Mouse (Mus musculus) macrophage (primary cell): Measurements from ENCODE around the gene Plaa. TPM values are rescaled to one million over a fixed set of nuclear protein-coding genes. Genes with fewer than 3 reads are reported as not detected.
"Not testable (repeated sequence)": the region's sequence is repeated elsewhere in the genome, so short reads cannot be mapped to it uniquely, and the experiment has no call there.

Source experiments
- H3K27ac ChIP-seq: fragments of 350-480 bp; formaldehyde crosslinking; 2 replicates; pipeline ENCODE4 v1.9.0; 2021
- H3K36me3 ChIP-seq: fragments of 350-480 bp; formaldehyde crosslinking; 2 replicates; pipeline ENCODE4 v1.9.0; 2021; ENCODE audit errors: inconsistent target
- H3K4me3 ChIP-seq: fragments of 350-480 bp; formaldehyde crosslinking; 2 replicates; pipeline ENCODE4 v1.9.0; 2021; ENCODE audit errors: inconsistent target
- H3K79me2 ChIP-seq: fragments of 350-480 bp; formaldehyde crosslinking; 2 replicates; pipeline ENCODE4 v1.9.0; 2021; ENCODE audit errors: inconsistent target
- WGBS: methylation state at CpG from one replicate; pipeline ENCODE4 v1.1.7; 2026; ENCODE audit warnings: inconsistent platforms; ENCODE audit not compliant: missing documents; 5-methylcytosine and 5-hydroxymethylcytosine counted together
- polyA plus RNA-seq: library from polyadenylated mRNA; stranded (reverse); fragments of 250-400 nt; gene quantifications from 3 replicates; pipeline ENCODE4 v1.2.4, GENCODE M21; 2018; ENCODE audit warnings: inconsistent platforms
- total RNA-seq, 78 experiments: library from RNA; depleted of rRNA; stranded (reverse); fragments of 250-400 nt; gene quantifications; 1 replicate in 9 of 78; 2 replicates in 24 of 78; 3 replicates in 43 of 78; 4 replicates in 2 of 78; pipeline ENCODE4 v1.2.4; 2018; ENCODE audit warnings: inconsistent platforms in 56 of 78

Plaa gene
- 10 to 100 TPM; 22.1 to 96.7 (median 73.0) TPM for total RNA-seq (2018; cell fraction: chromatin; rRNA removed)
- 10 to 100 TPM; 42.8 to 63.0 (median 53.8) TPM for total RNA-seq (2018; cell fraction: cytosol; rRNA removed)
- 100 to 1,000 TPM in 2 of 26 experiments, 10 to 100 TPM in 24; 29.1 to 106 (median 60.2) TPM for total RNA-seq (2018; cell fraction: nucleus; rRNA removed)
- 42.0 to 64.1 TPM (median 59.3 TPM) in 3 replicates for polyA plus RNA-seq

DNA sequence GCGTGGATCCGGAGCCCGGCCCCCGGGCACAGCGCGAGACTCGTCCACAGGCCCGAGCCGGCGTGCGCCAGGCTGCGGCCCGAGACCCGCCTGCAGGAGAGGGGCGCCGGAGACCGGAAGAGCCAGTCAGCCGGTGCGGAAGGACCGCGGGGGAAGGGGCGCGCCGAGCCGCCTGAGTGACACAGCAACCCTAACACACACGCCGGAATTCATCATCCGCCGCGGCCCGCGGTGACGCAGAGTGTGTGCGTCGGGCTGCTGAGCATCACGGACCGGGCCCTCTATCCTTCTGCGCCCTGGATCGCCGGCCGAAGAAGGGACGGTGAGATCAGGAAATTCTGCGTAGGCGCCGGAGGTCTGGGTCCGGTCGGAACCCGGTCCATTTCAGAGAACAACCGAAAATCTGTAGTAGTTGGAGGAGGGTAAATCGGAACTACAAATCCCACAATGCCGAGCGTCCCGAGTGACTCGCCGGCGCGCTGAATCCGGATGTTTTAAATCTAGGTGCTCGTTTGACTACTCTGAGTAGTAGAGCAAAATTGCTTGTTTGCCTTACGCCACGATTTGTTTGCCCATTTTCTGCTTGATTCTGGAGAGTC lies at the start of gene Plaa:
TSS of gene Plaa (minus strand) at position 214 of the 599 bp plus-strand sequence.
- peak within 1 kb of the TSS; percentile 62 for H3K27ac ChIP-seq
- H3K79me2 ChIP-seq: peaks cover 47% of the 10 kb centered on the region
- no peaks in the 10 kb centered on the region for H3K36me3 ChIP-seq
- peak within 1 kb of the TSS; percentile 82 for H3K4me3 ChIP-seq
- under 1% methylated on average over 51 of the region's 61 CpGs for WGBS

DNA sequence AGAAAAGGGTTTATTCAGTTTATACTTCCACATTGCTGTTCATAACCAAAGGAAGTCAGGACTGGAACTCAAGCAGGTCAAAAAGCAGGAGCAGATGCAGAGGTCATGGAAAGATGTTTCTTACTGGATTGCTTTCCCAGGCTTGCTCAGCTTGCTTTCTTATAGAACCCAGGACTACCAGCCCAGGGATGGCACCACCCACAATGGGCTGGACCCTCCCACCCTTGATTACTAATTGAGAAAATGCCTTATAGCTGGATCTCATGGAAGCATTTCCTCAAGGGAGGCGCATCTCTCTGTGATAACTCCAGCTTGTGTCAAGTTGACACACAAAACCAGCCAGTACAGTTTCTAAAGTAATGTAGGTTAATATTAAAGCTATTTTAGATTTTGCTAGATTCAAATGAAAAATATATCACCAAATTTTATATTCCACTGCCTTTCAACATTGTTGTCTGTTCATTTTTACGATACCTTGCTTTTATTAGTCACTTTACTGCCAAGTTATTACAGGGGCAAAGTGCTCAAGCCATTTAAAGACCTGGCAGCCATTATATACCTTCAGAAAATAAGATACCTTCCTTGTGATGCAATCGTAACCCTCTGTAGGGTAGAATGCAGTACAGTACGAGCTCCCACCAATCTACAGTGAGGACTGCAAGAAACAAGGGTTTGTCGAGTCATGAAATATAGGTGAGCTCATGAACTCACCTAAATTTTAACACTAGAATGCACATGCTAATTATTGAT lies 47.6 kb upstream of the Plaa start:
- WGBS: 91% methylated on average over 5 of the region's 5 CpGs
- H3K4me3 ChIP-seq, H3K79me2 ChIP-seq, H3K36me3 ChIP-seq, H3K27ac ChIP-seq: not testable (repeated sequence)

DNA sequence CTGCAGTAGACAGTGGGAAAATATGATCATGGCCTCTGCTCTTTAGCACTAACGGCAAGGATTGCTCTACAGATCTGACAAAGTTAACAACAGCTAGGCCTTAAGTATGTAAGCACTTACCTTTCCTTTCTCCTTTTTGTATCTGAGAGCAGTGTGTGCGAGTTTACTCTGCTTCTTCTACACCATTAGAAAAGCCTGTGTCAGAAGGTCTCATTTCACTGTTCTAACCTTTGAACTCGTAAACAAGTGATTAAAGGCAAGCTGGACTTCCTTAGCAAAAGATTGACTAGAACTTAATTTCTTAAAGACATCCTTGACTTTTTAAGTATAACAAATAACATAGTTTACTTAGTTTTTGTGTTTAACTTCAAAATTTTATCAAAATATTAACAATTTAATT lies 46.9 kb upstream of the Plaa start, which contains the start of gene Lrrc19:
TSS of gene Lrrc19 (minus strand) at position 225 of the 400 bp plus-strand sequence.
- WGBS: 95% methylated on average over 3 of the region's 3 CpGs
- no peaks in the 10 kb centered on the region for H3K36me3 ChIP-seq
- H3K27ac ChIP-seq: no peak within 1 kb of the TSS
- no peak within 1 kb of the TSS for H3K4me3 ChIP-seq
- no peaks in the 10 kb centered on the region for H3K79me2 ChIP-seq

DNA sequence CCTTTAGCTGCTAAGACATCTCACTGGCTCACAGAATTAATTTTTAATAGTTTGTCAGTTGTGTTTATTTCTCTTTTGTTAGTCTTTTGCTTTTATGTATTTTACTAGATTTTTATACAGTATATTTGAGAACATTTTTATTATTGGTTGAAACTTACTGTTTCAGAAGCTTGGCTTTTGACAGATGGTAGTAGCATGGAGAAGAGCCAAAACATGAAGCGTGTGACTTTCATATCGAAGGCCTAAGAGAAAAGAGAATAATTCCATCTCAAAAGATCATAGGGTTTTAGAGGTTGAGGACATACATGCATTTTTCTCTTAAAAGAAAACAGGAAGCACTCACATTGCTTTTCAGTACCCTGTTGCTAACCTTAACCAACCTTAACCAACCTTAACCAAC lies 40.1 kb upstream of the Plaa start:
- no peak overlapping the region for H3K4me3 ChIP-seq
- H3K36me3 ChIP-seq: no peaks in the 10 kb centered on the region
- no peaks in the 10 kb centered on the region for H3K79me2 ChIP-seq
- 100% methylated on average over 2 of the region's 2 CpGs for WGBS
- no peak overlapping the region for H3K27ac ChIP-seq

DNA sequence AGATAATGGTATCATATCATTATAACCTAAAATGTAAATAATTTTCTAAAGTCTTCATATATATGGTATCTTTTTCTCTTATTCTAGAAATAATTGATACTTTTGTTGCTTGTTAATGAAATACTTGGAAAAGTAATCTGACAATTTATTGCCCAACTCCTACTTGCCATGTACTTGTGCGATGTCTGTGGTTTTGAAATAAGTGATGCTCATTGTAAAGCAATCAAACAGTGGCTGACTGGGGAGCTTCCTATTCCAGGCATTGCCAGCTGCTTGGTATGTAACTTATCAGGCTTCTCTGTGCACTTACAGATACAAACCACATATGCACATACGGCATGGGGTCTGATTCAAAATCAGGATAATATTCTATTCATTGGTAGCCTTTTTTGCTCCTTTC lies 17.0 kb upstream of the Plaa start:
- no peaks in the 10 kb centered on the region for H3K79me2 ChIP-seq
- H3K4me3 ChIP-seq: no peak overlapping the region
- H3K27ac ChIP-seq: no peak overlapping the region
- H3K36me3 ChIP-seq: no peaks in the 10 kb centered on the region
- WGBS: 73% methylated on average over 2 of the region's 2 CpGs

DNA sequence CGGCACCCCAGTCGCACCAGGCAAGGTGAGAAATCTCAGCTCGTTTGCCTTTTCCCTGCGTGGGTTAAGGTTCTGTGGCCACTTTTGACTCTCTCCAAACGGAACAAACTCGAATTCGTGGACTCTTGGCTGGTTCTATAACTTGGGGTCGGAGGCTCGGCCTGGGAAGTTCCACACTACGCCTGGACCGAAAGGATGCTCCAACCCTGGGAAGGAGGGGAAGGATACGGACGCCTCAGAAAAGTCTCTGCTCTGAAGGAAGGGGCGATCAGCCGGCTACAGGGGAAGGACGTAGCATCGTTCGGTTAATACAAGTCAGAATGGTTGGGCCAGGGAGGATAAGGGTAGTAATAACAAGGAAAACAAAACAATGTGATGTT lies 11.6 kb upstream of the Plaa start:
- Histone ChIP-seq H3K36me3 (no peaks in the 10 kb centered on the region), H3K79me2 (no peaks in the 10 kb centered on the region), H3K27ac (0 out of 2 replicates have a peak overlapping the region, but pooled peaks have one; percentile 14), H3K4me3 (peak overlapping the region; percentile 75)
- WGBS: under 1% methylated on average over 18 of the region's 18 CpGs

DNA sequence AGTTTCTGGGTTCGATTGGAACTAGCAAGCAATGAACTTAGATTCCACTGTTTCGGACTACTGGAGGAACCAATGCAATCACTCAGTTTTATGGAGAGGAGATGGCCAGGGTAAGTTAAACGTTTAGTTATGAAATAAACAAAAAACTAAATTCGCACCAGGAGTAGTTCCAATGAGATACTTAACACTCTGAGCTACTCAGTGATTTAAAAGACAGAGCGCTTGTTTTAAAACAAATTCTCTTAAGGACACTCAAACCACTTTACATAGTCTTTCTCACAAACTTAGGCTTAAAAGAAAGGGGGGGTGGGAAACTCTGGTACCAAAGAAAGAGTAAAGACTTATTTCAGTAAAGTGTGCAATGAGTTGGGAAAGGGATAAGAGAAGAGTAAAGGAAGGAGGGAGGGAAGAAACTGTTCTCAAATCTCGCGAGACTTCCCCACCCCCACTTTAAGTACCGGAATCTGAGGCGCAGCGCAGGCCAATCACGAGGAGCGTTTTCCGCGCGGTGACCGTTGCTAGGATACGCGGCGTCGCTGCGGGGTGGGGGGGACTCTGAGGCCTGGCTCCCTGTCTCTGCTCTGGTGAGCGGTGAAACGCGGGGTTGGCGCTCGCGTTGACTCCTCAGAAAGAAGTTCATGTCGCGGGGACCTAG lies 11.1 kb upstream of the Plaa start, which contains the start of gene Ift74:
TSS of gene Ift74 (plus strand) at position 520 of the 655 bp plus-strand sequence.
- H3K4me3 ChIP-seq: peak within 1 kb of the TSS; percentile 75
- 0 out of 2 replicates have a peak within 1 kb of the TSS, but pooled peaks have one; percentile 14 for H3K27ac ChIP-seq
- WGBS: 3% methylated on average over 28 of the region's 29 CpGs
- no peaks in the 10 kb centered on the region for H3K36me3 ChIP-seq
- H3K79me2 ChIP-seq: no peaks in the 10 kb centered on the region

DNA sequence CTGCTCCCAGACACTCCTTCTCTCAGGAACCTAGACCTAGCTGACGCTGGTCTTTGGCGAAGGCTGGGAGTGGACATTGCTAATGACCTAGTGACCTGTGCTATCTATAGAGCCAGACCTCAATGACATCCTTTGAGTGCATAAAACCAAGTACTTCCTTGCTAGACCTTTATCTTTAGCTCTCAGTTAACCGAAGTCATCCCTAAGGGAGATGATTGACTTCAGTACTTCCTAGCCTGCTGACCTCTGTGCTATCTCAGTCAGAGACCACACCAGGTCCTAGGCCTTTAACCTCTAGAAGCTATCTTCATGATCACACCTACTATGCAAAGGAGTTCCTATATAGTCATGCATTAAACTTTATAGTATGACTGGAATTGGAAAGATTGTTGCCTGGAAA lies 7.3 kb upstream of the Plaa start:
- H3K4me3 ChIP-seq: no peak overlapping the region
- no peak overlapping the region for H3K27ac ChIP-seq
- H3K79me2 ChIP-seq: no peaks in the 10 kb centered on the region
- WGBS: 69% methylated on average over 3 of the region's 3 CpGs
- no peaks in the 10 kb centered on the region for H3K36me3 ChIP-seq

DNA sequence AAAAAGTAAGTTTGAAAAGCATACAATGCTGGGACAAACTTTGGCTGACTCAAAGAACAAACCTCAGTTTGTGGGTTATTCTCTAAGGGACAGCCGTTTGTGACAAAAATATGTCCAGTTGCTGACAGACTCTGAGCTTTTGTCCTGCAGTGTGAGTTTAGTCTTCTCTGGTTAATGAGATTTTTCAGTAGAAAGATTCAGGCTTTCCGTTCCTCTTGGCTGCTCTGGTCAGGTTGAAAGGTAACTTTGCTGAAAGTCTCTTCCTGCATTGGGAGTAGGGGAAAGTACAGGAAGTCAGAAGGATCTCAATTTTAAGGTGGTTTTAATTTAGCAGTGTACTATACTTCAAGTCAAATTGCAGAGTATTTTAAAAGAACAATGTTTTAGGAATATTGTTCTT lies 2.5 kb upstream of the Plaa start:
- 100% methylated on average over 2 of the region's 2 CpGs for WGBS
- Histone ChIP-seq H3K27ac (no peak overlapping the region), H3K79me2 (peaks cover 22% of the 10 kb centered on the region), H3K36me3 (no peaks in the 10 kb centered on the region), H3K4me3 (no peak overlapping the region)

DNA sequence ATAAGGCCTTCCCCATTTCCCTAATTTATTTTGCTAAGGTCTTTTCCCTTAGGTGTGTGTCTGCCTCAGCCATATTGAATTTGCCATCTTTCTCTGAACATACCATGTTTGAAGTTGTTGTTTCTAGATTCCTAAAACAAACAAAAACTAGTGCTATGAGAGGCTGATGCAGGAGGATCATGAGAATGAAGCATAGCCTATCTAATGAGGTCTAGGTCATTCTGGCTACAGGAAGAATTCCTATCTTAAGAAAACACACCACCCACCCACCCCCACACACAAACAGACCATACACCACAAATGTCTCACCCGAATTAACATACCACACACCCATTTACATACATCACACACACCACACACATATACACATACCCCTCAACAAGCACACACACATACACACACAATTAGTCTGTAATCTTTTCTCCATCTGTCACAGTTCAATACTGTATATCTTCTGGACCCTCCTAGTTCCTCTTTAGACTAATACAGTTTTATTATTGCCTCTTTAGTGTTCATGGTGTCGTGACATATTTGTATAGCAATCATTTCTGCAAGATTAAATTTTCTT lies 1.5 kb upstream of the Plaa start:
- H3K4me3 ChIP-seq: no peak overlapping the region
- no peaks in the 10 kb centered on the region for H3K36me3 ChIP-seq
- WGBS: 88% methylated on average over 2 of the region's 2 CpGs
- H3K27ac ChIP-seq: no peak overlapping the region
- peaks cover 33% of the 10 kb centered on the region for H3K79me2 ChIP-seq

DNA sequence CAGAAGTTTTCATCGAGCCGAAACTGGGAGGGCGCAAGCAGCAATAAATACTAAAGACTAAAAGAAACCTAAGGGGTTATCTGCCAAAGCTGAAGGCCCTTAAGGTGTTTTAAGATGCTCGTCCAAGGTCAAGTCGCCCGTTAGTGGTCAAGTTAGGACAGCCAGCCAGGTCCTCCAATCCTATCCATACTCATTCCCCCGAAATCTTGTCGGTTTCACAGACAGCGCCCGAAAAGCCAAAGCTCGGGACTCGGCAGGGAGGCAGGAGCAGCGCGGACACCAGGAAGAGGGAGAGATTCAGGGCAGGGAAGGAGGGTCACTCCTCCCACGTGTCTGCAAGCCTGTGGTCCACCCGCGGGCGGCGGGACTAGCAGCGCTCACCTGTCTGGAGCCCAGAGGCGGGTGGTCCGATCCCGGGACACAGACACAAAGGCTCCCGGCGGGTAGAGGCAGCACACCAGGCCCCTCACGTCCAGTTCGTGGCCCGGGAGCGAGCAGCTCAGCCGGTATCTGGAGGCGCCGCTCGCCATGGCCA lies 481 bp downstream of the Plaa start:
- peak overlapping the region; percentile 82 for H3K4me3 ChIP-seq
- H3K27ac ChIP-seq: peak overlapping the region; percentile 57
- peaks cover 52% of the 10 kb centered on the region for H3K79me2 ChIP-seq
- WGBS: 1% methylated on average over 33 of the region's 33 CpGs
- H3K36me3 ChIP-seq: no peaks in the 10 kb centered on the region

DNA sequence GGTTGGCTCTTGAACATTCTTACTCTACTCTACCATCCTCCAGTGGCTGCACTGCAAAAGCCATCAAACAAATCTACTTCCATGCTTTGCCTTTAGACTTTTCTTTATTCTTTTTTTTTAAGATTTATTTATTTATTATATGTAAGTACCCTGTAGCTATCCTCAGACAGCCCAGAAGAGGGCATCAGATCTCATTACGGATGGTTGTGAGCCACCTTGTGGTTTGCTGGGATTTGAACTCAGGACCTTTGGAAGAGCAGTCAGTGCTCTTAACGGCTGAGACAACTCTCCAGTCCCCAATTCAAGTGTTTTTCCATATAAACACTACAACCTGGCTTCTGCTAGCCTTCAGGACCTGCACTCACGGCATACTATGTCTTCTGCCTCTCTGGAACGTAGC lies 1.6 kb downstream of the Plaa start:
- Histone ChIP-seq H3K36me3 (no peaks in the 10 kb centered on the region), H3K4me3 (0 out of 2 replicates have a peak overlapping the region, but pooled peaks have one; percentile 82), H3K27ac (no peak overlapping the region), H3K79me2 (peaks cover 63% of the 10 kb centered on the region)
- 81% methylated on average over 4 of the region's 4 CpGs for WGBS

DNA sequence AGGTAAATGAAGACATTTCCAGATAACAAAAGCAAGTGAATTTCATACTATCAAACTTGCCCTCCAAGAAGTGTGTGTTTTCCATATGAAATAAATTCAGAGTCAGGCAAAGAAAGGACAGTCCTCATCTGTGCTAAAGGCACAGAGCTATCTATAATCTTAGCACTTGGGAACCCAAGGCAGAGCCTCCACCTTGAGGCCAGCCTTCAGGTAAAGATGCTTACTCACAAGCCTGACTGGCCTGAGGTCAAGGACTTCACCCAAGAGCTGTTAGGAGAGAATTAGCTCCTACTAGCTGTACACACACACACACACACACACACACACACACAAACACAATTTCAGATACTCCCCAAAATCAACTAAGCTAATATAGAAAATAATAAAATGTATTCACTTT lies 10.3 kb downstream of the Plaa start:
- no peak overlapping the region for H3K4me3 ChIP-seq
- no peak overlapping the region for H3K27ac ChIP-seq
- H3K79me2 ChIP-seq: peaks cover 99% of the 10 kb centered on the region
- H3K36me3 ChIP-seq: no peaks in the 10 kb centered on the region

DNA sequence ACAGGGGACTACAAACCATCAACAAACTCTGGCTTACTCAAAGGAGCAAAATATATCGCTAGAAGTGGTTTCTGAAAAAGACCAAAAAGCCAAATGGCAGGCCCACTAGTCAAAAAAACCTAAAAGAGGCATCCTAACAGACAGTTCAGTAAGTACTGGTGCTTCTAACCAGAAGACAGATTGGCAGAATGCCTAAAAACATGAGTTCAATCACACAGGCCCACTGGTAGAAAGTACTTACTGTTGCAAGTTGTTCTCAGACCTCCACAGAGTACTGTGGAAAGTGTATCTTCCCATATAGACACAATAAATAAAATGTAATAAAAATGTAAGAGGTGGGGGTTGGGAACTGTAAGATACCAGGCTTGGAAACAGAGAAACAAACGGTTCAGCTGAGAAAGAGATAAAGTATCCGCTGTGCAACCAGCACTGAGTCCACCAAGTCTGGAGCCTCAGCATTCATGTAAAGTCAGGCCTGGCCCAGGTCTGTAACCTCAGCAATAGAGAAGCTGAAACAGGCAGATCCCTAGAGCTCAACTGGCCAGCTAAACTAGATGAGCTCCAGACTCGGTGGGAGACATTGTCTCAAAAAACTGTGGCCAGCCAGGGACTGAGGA lies 11.2 kb downstream of the Plaa start:
- no peaks in the 10 kb centered on the region for H3K36me3 ChIP-seq
- 93% methylated on average over 4 of the region's 4 CpGs for WGBS
- peaks cover 95% of the 10 kb centered on the region for H3K79me2 ChIP-seq
- no peak overlapping the region for H3K4me3 ChIP-seq
- no peak overlapping the region for H3K27ac ChIP-seq
